Mouse (Mus musculus) bone marrow, adult 2 months (tissue): ENCODE data around the gene Magohb.

ENCODE experiments used
- CTCF ChIP-seq: fragments of 200-500 bp; IDR thresholded peaks from 2 replicates; pipeline ENCODE4 v1.5.1; 2011; ENCODE audit warnings: low read length, control low read depth; ENCODE audit not compliant: control insufficient read depth, insufficient read depth
- POLR2A ChIP-seq: fragments of 200-500 bp; IDR thresholded peaks from 2 replicates; pipeline ENCODE4 v1.6.1; 2011; ENCODE audit warnings: low read depth, mild to moderate bottlenecking, control low read depth, low read length, borderline replicate concordance; ENCODE audit not compliant: control insufficient read depth

- no peak for TF ChIP-seq CTCF
- no peak for TF ChIP-seq POLR2A
These were observed 34.0 kb upstream of the Magohb start for GRCm38 (mm10) chr6:131327076-131327475.
